Mouse (Mus musculus): ENCODE measurements at regions not wholly inside any gene's neighbourhood (a gene's known extent, or its start where the extent isn't known, plus 50 kb on each side); places are given as distances from the start of the nearest gene placed in this dataset.

- no peak for DNase-seq (ENCODE audit: low spot score)
Observed at GRCm38 (mm10) chr4:30776816-30777442, 1187.0 kb upstream of the Map3k7 start.

- DNase-seq (ENCODE audit: low spot score) = no peak
Observed at GRCm38 (mm10) chr4:30781649-30782048, 1182.2 kb upstream of the Map3k7 start.

DNA sequence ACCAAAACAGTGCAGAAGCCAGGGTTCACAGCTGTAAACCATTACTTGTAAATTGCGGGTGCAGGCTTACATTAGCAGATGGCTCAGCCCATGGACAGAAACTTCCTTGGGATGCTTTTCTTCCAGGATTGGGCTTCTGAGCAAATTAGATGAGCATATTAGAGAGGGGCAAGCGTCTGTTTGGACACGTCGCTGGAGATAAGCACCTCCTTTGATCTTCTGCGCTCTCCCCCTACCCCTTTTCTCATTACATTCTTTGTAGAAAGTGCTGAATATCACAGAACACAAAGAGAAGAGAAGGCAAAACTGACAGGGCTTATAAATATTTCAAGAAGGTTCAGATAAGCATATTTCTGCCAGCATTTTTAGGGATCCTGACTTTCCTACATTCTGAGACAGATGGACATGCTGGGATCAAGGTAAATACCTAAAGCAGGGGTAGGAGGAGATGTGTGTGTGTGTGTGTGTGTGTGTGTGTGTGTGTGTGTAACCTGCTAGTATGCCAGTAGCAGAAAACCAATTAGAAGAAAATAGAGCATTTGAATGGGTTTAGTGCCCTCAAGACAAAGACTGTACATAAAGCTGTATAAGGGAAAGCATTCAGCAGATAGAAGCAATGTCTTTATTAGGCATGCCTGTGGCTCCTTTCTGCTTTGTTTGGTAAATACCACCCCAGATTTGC is 1173.8 kb upstream of the Map3k7 start:
- no peak for DNase-seq (ENCODE audit: low spot score)

DNA sequence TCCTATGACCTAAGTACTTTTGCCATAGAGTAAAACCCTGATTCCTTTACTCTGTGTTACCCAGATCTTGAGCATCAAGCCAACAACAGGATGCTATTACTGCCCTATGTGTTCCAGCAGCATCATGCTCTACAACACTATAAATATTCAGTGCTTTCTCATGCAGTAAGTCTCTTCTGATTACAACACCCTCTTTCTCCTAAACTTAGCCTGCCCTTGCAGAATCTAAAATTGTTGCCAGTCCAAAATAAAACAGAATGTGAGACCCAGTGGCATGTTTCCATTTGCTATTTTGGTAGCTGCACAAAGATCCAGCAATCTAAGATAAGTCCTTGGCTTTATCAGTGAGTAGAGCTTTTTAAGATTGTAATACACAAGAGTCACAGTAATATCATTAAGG is 1154.1 kb upstream of the Map3k7 start:
- no peak for DNase-seq (ENCODE audit: low spot score)

- no peak for DNase-seq (ENCODE audit: low spot score)
Observed at GRCm38 (mm10) chr4:30855361-30856056, 1108.4 kb upstream of the Map3k7 start.

DNA sequence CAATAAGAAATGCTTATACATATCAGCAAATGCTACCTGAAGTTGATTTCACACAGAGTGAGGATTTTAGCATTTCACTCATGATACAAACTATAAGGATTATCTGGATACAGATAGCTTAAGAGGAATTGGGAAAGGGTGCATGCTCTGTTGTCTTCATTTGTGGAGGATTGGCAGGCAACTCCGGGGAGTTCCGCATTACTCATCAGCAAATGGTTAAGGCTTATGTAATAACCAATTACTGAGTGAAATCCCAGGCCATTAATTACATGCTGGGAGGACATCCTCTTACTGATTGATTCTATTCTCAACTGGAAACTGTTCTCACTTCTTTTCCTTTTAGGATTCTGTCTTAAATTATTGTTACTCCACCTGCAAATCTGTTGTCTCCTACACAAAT is 1058.9 kb upstream of the Map3k7 start:
- no peak for DNase-seq (ENCODE audit: low spot score)

- no peak for DNase-seq (ENCODE audit: low spot score)
Observed at GRCm38 (mm10) chr4:30922944-30923343, 1041.0 kb upstream of the Map3k7 start.

DNA sequence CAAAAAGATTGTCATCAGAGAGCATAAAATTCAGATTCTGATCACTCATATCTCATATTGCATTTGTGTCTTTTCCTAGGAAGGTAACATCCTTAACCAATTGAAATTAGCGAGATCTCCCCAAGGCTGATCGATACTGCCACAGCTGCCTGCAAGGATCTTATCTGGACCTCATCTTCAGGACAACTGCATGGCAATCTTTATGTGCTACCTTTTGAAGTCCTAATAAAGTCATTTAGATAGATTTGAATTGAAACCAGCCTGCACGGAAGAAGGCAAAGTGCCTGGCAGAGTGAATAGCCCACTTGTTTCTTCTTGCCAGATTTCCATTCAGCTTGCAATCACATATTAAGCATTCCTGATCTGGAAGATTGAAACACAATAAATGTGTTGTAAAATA is 1031.5 kb upstream of the Map3k7 start:
- DNase-seq (ENCODE audit: low spot score) = no peak

DNA sequence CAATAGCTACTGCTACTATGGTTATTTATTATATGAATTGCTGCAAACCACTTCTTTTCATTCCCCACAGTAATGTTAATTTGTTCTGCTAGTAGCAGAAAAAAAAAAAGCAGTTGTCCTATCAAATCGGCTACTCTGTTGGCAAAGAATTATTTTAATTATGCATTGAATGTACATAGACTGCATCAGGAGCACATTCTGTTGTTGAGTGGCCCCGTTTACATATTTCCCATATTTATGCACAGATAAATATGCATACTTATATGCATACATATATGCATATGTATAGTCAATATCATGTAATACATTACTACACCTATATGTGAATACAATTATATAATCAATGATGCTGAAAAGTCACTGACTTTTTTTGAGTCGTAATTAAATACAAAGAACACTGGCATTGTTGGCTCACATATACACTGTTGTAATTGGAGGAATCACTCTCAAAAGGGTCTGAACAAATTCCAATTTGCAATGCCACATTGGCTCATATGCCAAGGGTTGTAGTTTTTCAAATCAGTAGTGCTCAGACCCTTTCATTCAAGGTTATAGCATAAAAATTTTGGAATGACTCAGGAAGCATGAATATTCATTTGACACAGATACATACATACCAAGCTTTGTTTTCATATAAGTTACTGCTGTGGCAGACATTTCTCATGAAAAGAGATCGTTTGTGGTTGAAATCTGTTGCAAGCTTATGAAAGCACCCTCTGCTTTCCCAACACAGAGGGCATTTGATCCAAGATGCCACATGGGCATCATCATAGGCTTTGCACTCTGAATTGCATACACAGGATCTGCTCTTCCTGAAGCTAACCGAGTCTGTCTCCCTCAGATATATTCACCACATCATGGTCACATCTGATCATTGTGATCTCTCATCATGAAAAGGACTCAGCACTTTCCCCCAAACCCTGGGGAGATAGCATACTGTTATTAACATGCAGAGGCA is 1030.6 kb upstream of the Map3k7 start:
- DNase-seq (ENCODE audit: low spot score) = no peak

DNA sequence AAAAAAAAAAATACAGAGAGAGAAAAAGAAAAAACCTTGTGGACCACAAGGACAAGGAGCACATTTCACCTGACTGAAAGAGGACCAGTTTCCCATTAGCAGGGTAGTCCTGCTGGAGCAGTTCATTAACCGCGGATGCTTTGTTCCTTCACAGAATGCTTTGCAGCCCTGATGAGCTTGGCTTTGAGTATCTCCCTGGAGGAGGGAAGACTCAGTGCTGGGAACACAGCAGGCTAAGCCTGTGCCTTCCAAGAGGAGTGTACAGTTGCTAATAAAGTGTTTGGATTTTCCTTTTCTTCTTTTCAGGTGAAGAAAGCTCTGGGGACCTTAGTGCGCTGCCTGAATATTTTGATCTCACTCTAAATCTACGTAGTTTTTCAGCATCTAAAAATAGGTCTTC is 980.3 kb upstream of the Map3k7 start:
- DNase-seq (ENCODE audit: low spot score) = no peak

GRCm38 (mm10) chr4:31012006-31012405 is 951.9 kb upstream of the Map3k7 start:
- no peak for DNase-seq (ENCODE audit: low spot score)

DNA sequence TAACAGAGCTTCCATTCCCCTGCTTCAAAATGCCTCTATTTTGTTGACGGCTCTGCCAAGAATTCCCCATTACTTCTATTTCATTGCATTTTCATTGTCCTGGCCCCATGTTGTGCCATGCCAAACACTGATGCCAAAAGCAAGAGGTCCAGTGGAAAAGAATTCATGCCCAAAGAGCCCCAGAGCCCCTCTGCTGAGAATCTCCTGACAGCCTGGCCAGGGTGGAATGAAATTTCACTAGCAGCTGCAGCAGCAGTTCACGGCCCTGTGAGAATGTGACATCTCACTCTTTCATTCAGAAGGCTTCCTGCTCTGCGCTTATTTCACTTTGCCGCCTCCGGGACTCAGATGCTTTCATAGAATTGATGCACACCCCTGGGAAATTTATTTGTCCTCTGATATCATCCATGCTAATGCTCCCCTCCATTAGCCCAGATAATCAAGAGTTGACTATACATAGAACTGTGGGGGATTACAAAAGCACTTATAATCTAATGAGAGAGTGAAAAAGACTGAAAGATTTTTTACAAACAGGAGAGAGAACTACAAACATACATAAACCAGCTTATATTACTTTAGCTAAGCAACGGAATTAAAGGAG is 911.7 kb upstream of the Map3k7 start:
- no peak for DNase-seq (ENCODE audit: low spot score)

DNA sequence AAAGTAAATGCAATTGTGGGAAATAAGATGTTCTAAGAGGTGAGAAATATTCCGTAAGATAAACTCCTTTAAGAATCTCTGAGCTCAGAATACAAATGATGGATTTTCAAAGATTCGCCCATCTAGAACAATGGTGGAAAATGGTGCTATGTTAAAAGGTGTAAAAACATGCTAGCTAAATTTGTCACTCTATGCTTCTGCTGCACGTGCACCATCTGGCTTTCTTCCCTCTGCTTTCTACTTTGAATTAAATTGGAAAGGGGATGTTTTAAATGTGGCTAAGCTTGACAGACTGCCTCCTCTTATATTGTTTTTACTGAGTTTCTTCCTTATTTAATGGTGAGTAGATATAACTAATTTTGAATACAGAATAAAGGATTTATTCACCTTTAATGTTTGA is 887.7 kb upstream of the Map3k7 start:
- no peak for DNase-seq (ENCODE audit: low spot score)

GRCm38 (mm10) chr4:31121586-31121985 is 842.3 kb upstream of the Map3k7 start:
- no peak for DNase-seq (ENCODE audit: low spot score)

- no peak for DNase-seq (ENCODE audit: low spot score)
Observed at GRCm38 (mm10) chr4:31143166-31143565, 820.7 kb upstream of the Map3k7 start.

GRCm38 (mm10) chr4:31167431-31167830 is 796.5 kb upstream of the Map3k7 start:
- DNase-seq (ENCODE audit: low spot score) = no peak

DNA sequence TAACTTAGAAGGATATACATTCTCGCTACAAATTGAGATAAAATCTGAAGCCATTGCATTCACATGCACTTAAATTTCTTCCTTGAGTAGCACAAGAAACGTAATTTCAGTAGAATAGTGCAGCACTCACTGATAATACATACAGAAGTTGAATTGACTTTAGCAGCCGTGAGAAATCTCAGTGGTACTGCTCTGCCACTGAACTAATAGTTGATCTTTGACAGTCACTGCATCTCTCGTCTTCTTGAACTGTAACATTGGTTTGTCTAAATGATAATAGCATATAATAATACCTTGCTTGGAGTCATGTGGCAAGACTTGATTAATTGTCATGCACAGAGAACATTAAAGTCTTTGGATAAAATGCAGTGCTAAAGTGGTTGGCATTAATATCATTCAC is 795.5 kb upstream of the Map3k7 start:
- no peak for DNase-seq (ENCODE audit: low spot score)

- no peak for DNase-seq (ENCODE audit: low spot score)
Observed at GRCm38 (mm10) chr4:31171190-31171589, 792.7 kb upstream of the Map3k7 start.

DNA sequence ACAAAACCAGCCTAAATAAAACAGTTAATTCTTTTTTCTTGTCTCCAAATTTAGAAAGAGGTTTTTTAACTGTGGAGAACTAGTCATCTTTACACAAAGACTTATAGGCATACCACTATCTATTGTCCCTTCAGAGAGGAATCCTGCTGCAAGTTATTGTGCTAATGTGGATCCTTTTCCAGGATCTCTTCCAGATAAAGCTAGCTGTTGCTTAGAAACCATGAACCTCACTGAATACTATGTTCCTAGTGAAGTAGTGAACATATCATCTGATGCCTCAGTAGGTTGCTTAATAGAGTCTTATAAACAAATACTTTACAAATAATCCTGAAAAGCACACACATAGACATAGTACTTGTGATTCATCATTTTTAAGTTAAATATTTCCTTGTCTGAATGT is 766.0 kb upstream of the Map3k7 start:
- no peak for DNase-seq (ENCODE audit: low spot score)

- DNase-seq (ENCODE audit: low spot score) = no peak
Observed at GRCm38 (mm10) chr4:31203286-31203685, 760.6 kb upstream of the Map3k7 start.

DNA sequence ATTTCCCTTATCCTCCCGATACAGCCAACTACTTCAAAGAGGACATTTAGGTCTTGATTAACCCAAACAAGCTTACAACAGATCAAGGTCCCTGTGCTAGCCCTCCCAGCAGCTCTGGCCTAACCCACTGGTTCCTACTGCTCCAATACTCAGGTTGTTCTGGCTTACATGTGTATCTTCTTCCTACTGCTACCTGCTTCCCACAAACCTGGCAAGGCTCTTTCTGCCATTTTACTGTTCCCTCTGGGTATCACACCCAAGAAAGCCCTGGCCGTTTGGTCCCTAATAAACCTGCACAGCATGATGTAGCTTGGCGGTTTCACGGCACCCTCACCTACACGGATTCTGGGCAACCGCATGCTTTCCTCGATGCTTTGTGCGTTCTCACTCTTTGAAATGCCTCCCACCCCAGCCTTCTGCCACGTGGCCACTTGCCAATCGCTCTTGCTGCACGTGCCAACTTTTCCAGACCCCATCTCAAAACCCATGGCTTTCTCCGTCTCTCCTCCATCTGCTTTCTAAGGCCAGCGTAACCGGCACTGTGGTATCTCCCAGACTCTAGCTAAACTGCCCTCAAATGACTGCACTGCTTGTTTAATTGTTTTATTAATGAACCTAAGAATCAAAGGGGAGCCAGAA is 758.4 kb upstream of the Map3k7 start:
- no peak for DNase-seq (ENCODE audit: low spot score)
